Mouse (Mus musculus): ENCODE data around the gene Prkca. TPM values are rescaled to one million over a fixed set of nuclear protein-coding genes. Genes with fewer than 3 reads are reported as not detected.

The Prkca gene
- total RNA-seq, 2 experiments from 2014 or later, result 41.4 to 42.5 TPM

DNA sequence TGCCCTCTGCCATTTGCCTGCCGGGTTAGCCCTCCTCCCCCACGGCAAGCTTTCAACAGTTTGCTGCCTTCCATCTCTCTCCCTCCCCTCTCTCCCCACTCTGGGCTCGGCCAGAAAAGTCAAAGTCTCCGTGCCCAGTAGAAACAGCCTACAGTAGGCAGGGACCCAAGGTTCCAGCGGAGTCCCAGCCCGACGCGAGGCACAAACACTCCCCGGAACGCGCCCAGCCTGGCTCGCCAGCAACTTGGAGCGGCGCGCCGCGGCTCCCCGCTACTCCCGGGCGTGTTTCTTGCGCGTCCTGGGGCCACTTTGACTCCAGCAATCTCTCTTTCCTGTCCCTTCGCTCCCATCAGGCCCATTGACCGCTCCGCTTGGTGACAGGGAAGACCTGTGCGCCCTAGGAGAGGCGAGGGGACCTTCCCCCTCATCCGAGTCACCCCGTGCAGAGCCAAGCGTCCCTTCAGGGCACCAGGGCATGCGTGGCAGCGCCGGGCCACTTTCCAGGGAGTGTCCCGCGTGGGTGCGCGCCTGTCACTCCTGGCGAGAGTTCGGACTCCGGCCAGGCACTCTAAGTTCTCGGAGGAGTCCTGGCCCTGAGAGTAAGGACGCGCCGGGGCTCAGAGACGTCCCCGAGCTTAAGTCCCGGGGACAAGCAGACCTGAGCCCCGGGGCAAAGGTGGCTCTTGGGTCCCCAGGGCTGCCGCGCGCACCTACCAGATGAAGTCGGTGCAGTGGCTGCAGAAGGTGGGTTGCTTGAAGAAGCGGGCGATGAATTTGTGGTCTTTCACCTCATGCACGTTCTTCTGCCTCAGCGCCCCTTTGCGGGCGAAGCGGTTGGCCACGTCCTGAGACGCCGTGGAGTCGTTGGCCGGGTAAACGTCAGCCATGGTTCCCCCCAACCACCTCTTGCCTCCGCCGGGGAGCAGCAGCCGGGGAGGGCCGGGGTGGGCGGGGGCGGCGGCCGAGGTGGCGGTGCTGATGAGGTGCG is 653 bp downstream of the Prkca start, which contains the start of gene Apoh:
Gene Apoh, plus strand, starts transcription at position 574 of the 988 bp plus-strand sequence.
- intact Hi-C loops (cut with DNase I; ENCODE audit: low total_unique reads), result no loop called here
- peak; percentile 73 for DNase-seq

DNA sequence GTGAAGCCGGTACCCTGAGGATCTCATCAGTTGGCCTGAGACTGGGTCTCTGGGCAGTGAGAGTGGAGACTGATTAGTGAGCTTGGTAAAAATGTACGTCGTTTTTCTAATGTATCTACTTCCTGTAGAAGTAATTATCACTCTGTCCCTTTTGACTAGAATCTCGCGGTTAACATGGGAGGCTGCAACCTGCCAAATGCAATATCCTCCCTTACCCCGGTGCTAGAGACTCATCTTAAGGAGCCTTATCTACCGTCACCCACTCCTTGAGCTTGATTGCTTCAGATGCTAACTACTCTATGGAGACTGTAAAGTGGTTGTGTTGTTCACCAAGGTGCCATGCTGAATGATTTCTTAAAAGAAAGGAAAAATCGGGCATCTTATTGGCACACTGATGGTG is 1.9 kb downstream of the Prkca start:
- intact Hi-C loops (cut with DNase I; ENCODE audit: low total_unique reads), result no loop called here
- no peak for DNase-seq

- DNase-seq, result no peak
- intact Hi-C loops (cut with DNase I; ENCODE audit: low total_unique reads), result no loop called here
These were observed 3.4 kb downstream of the Prkca start for GRCm38 (mm10) chr11:108340293-108340692.

GRCm38 (mm10) chr11:108336445-108336844 is 7.3 kb downstream of the Prkca start:
- intact Hi-C loops (cut with DNase I; ENCODE audit: low total_unique reads), result no loop called here
- no peak for DNase-seq

DNA sequence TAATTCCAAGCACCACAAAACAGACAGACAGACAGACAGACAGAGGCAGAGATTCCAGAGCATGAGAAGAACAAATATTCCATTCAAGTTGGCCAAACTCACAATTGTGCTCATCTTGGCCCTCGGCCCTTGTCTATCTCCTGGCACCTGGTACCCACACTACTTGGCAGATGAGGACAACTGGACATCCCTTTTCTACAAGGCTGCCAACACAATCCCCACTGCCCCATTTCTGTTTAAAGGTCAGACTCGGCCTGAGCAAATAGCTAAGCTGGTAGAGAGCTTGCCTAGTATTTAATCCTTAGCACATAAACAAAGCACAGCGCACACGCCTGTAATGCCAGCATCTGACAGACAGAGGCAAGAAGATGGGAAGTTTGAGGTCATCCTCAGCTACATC is 8.2 kb downstream of the Prkca start:
- intact Hi-C loops (cut with DNase I; ENCODE audit: low total_unique reads), result no loop called here
- no peak for DNase-seq

GRCm38 (mm10) chr11:108334658-108335057 is 9.1 kb downstream of the Prkca start:
- no peak for DNase-seq
- intact Hi-C loops (cut with DNase I; ENCODE audit: low total_unique reads), result no loop called here

- intact Hi-C loops (cut with DNase I; ENCODE audit: low total_unique reads), result no loop called here
- no peak for DNase-seq
These were observed 9.9 kb downstream of the Prkca start for GRCm38 (mm10) chr11:108333583-108334379.

- intact Hi-C loops (cut with DNase I; ENCODE audit: low total_unique reads), result no loop called here
- no peak for DNase-seq
These were observed 10.7 kb downstream of the Prkca start for GRCm38 (mm10) chr11:108333006-108333405.

DNA sequence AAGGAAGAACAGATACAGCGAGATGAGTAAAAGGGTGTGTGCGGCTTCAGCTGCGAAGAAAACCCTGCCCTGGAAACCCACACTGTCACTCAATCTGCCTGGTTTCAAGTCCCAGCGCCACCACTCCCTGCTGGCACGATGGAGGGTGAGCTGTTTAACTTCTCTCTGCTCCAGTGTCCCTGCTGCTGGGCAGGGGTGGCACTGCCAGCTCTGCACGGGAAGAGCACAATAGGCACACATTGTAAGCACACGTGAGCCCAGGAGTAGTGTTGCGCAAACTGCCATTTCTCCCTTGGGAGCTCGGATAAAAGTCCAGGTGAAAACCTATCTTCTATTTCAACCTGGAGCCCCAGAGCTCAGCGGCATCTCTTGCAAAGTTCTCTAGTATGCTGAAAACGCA is 12.9 kb downstream of the Prkca start:
- no peak for DNase-seq
- intact Hi-C loops (cut with DNase I; ENCODE audit: low total_unique reads), result no loop called here

GRCm38 (mm10) chr11:108325943-108326342 is 17.8 kb downstream of the Prkca start:
- intact Hi-C loops (cut with DNase I; ENCODE audit: low total_unique reads), result no loop called here
- DNase-seq, result no peak

DNA sequence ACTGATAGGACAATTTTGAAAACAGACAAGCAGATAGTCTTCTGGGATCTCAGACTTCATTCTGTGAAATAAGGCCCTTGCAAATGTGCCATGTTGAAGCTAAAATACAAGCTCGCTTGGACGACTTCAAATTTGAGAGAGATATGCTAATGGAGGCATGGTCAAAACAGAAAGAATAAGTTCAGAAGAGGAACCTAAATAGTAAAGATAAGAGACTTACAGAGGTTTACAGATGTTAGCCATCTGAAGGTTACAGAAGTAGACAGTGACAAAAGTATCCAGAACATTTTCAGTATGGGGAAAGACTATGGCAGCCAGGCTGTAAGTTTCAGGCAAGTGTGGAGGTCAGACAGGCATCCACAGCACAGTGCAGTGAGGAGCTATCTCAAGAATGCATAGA is 21.6 kb downstream of the Prkca start:
- intact Hi-C loops (cut with DNase I; ENCODE audit: low total_unique reads), result no loop called here
- no peak for DNase-seq

DNA sequence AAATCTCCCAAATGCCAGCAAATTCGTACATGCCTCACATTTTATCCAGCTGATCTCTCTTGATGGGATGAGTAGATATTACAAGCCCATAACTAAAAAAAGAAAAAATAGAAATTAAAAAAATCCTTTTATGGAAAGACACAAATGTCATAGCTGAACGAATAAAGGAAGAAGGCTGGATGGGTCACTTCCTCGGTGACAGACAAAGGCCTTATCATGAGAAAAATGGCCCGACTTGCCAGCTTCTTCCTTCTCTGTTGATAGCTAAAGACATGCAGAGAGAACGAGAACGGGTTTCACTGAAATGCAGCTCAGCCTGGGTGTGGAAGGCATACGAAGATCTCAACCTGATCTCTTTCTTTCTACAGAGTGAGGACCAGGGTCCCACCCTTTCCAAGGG is 23.2 kb downstream of the Prkca start:
- intact Hi-C loops (cut with DNase I; ENCODE audit: low total_unique reads), result no loop called here
- no peak for DNase-seq

- intact Hi-C loops (cut with DNase I; ENCODE audit: low total_unique reads), result no loop called here
- DNase-seq, result no peak
These were observed 24.6 kb downstream of the Prkca start for GRCm38 (mm10) chr11:108319162-108319561.

GRCm38 (mm10) chr11:108317878-108318277 is 25.9 kb downstream of the Prkca start:
- intact Hi-C loops (cut with DNase I; ENCODE audit: low total_unique reads), result no loop called here
- DNase-seq, result no peak

DNA sequence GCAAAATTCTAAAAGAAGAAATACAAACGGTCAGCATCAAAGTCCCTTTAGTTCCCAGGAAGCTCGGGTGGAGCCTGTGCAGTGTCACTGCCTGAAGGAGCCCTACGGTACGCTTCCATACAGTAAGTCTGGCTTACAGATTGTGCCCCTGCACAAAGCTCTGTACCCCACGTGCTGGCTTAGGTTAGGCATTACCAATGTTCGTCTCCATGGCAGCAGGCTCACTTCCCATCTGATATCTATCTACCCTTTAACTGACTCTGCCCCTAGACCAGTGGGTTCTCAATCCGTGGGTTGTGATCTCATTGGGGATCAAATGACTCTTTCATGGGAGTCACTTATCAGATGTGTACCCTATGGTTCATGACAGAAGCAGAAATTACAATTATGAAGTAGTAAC is 28.0 kb downstream of the Prkca start:
- intact Hi-C loops (cut with DNase I; ENCODE audit: low total_unique reads), result no loop called here
- no peak for DNase-seq

GRCm38 (mm10) chr11:108312516-108312915 is 31.2 kb downstream of the Prkca start:
- intact Hi-C loops (cut with DNase I; ENCODE audit: low total_unique reads), result no loop called here
- no peak for DNase-seq

- DNase-seq, result no peak
- intact Hi-C loops (cut with DNase I; ENCODE audit: low total_unique reads), result no loop called here
These were observed 31.8 kb downstream of the Prkca start for GRCm38 (mm10) chr11:108311912-108312311.

DNA sequence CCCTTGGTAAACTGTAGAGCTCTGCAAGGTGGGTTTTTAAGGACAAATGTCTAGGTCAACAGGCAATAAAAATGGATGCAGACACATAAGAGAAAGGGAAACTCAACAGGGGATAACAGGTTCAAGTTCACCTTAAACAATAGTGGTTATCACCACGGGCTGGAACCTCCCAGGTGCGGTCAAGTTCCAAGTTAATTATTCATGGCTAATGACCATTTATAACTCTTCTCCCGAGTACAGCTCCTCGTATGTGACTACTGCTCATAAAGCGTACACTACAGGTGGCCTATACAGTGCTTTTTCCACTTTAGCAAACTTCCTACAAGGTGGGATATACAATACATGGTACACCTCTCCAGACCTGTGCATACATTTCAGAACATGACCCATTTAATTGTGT is 33.9 kb downstream of the Prkca start:
- DNase-seq, result no peak
- intact Hi-C loops (cut with DNase I; ENCODE audit: low total_unique reads), result no loop called here

DNA sequence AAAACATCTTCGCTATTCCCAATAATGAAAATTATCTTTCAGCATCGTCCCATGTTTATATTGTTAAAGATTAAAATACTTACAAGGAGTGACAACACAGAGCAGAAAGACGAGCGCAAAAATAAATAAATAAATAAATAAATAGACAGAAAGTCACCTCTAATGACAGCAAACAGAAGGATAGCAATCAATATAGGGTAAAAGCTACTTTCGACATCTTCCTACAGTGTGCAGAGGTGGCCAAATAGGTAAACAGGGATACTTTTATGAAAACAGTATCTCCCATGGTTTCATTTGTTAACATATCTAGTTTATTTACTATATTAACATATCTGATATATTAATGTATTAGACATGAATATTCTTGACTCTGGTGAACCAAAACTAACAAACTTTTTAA is 35.5 kb downstream of the Prkca start:
- DNase-seq, result no peak
- intact Hi-C loops (cut with DNase I; ENCODE audit: low total_unique reads), result no loop called here

- intact Hi-C loops (cut with DNase I; ENCODE audit: low total_unique reads), result no loop called here
- no peak for DNase-seq
These were observed 36.5 kb downstream of the Prkca start for GRCm38 (mm10) chr11:108307258-108307657.

DNA sequence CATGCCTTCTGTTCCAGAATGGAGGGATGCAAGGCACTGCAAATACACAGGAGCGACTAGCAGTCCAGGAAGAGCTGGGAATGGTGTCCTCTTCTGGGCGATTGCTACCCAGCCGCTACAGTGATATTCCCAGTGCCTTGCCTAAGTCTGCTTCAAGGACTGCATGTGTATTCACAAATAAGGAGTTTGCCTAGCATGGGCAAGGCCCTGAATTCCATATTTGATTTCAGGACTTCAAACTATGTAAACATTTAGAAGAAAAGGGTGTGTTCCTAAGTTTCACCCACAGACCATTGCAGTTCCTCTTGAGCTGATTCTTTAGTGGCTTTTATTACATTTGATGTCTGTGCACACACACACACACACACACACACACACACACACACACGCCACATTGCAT is 39.9 kb downstream of the Prkca start:
- no peak for DNase-seq

More for the DNA sequence above, 39.9 kb downstream of the Prkca start:
- intact Hi-C loops (cut with DNase I; ENCODE audit: low total_unique reads), result no loop called here
